Mouse (Mus musculus) neural tube, embryonic 15.5 days (tissue): ENCODE data around the gene Hist1h2bb. TPM values are rescaled to one million over a fixed set of nuclear protein-coding genes. Genes with fewer than 3 reads are reported as not detected.

ENCODE experiments used
- ATAC-seq: fragments of 200-750 bp; cut with Nextera tagmentation; 2 replicates; pipeline ENCODE4 v1.8.0; 2017; ENCODE audit warnings: mild to moderate bottlenecking, moderate TSS enrichment, moderate library complexity; ENCODE audit not compliant: low FRiP score
- H3K27ac ChIP-seq: fragments of 300-500 bp; sonication (generic); replicated peaks from 2 replicates; pipeline ENCODE4 v1.5.1; 2015; ENCODE audit warnings: mild to moderate bottlenecking, inconsistent platforms
- H3K27me3 ChIP-seq: fragments of 300-500 bp; sonication (generic); replicated peaks from 2 replicates; pipeline ENCODE4 v1.6.1; 2015; ENCODE audit warnings: inconsistent platforms
- H3K36me3 ChIP-seq: fragments of 300-500 bp; sonication (generic); 2 replicates; pipeline ENCODE4 v1.6.1; 2015; ENCODE audit warnings: inconsistent platforms
- H3K4me1 ChIP-seq: fragments of 300-500 bp; sonication (generic); 2 replicates; pipeline ENCODE4 v1.6.1; 2015; ENCODE audit warnings: inconsistent platforms
- H3K4me2 ChIP-seq: fragments of 300-500 bp; sonication (generic); 2 replicates; pipeline ENCODE4 v1.6.1; 2015; ENCODE audit warnings: inconsistent platforms, mild to moderate bottlenecking, moderate library complexity
- H3K4me3 ChIP-seq: fragments of 300-500 bp; sonication (generic); replicated peaks from 2 replicates; pipeline ENCODE4 v1.5.1; 2015; ENCODE audit warnings: mild to moderate bottlenecking, inconsistent platforms
- H3K9ac ChIP-seq: fragments of 300-500 bp; sonication (generic); replicated peaks from 2 replicates; pipeline ENCODE4 v1.6.1; 2015; ENCODE audit warnings: mild to moderate bottlenecking, inconsistent platforms
- H3K9me3 ChIP-seq: fragments of 300-500 bp; sonication (generic); replicated peaks from 2 replicates; pipeline ENCODE4 v1.6.1; 2016; ENCODE audit warnings: inconsistent platforms
- WGBS: fragments of 180-500 bp; shearing (Covaris S2); methylation state at CpG from one replicate; pipeline ENCODE4 v1.1.7; 2015; ENCODE audit warnings: mixed read lengths; 5-methylcytosine and 5-hydroxymethylcytosine counted together
- polyA plus RNA-seq: library from polyadenylated mRNA; unstranded; fragments of >200 nt; fragmentation: Nextera tagmentation; extraction: Ambion mirVana; gene quantifications from 2 replicates; pipeline ENCODE4 v1.2.1, GENCODE M21; 2015

The Hist1h2bb gene
- polyA plus RNA-seq, 1 experiment from 2014 or later: not detected

DNA sequence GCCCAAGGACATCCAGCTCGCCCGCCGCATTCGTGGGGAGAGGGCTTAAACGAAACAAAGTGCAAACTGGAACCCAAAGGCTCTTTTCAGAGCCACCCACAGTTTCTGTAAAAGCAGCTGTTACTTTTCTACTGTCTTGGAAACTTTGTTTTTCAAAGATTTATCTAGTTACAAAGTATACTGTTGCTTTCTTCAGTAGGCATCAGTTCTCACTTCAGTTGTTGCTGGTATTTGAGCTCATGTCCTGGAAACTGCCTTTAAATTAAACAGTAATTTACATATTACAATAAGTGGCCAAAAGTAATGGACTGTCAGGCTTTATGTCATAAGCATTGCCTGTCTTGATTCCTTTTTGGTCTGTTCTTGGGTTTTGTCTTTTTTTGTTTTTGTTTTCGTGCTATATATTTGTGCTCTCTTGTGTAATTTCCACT is 6.2 kb downstream of the Hist1h2bb start:
- H3K9ac ChIP-seq: no peak overlapping the region

DNA sequence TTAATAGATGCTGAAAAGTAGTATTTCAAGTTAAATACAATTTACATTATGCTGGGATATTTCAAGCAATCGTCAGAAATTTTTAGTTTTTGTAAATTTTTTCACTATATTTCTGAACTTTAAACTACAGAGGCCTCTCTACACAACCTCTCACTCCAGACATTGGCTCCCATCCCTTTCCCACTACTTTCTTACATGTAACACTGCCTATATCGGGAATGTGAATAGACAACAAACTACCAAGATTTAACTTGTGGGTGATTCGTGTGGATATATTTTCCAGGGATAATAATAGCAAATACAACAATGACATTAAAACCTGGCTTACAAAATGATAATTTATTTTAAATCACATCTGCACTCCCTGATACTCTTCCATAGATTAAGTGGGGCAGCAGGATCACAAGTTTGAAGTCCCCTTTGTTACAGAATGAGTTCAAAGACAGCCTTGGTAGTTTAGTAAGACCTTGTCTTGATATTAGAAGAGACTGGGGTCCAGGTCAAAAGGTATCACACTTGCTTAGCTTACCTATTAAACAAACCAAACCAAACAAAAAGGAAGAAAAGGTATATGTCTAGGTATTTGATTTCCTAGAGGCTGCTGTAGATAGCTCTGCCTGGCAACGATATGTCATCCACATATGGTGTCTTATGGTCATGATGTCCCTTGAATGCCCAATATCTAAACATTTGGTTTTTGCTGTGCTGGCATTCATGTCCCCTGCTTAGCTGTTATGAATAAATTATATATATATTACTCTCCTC is 7.0 kb downstream of the Hist1h2bb start:
- ATAC-seq: no peak
- H3K4me1 ChIP-seq: peaks cover 14% of the 10 kb centered on the region
- no peaks in the 10 kb centered on the region for H3K9me3 ChIP-seq
- H3K27me3 ChIP-seq: no peaks in the 10 kb centered on the region
- H3K36me3 ChIP-seq: no peaks in the 10 kb centered on the region
- H3K9ac ChIP-seq: no peak overlapping the region
- H3K27ac ChIP-seq: no peak overlapping the region
- no peak overlapping the region for H3K4me3 ChIP-seq
- 61% methylated on average over 4 of the region's 4 CpGs for WGBS
- peak overlapping the region; percentile 34; the same call in 1 of the 2 replicates for H3K4me2 ChIP-seq

More for the DNA sequence above, 6.2 kb downstream of the Hist1h2bb start:
- no peak for ATAC-seq
- Histone ChIP-seq H3K9me3 (no peaks in the 10 kb centered on the region), H3K4me1 (peaks cover 17% of the 10 kb centered on the region), H3K27me3 (no peaks in the 10 kb centered on the region), H3K4me2 (peak overlapping the region; percentile 34), H3K4me3 (no peak overlapping the region), H3K36me3 (no peaks in the 10 kb centered on the region), H3K27ac (no peak overlapping the region)
- WGBS: 4% methylated on average over 6 of the region's 6 CpGs

- Histone ChIP-seq H3K36me3 (no peaks in the 10 kb centered on the region), H3K9me3 (no peaks in the 10 kb centered on the region), H3K27me3 (no peaks in the 10 kb centered on the region), H3K4me1 (peaks cover 16% of the 10 kb centered on the region), H3K4me2 (no peak overlapping the region), H3K4me3 (no peak overlapping the region), H3K27ac (no peak overlapping the region), H3K9ac (no peak overlapping the region)
- no peak for ATAC-seq
Measured at GRCm38 (mm10) chr13:23755000-23755399, 8.5 kb downstream of the Hist1h2bb start.

GRCm38 (mm10) chr13:23756790-23757189 is 10.3 kb downstream of the Hist1h2bb start, which contains the start of gene Hist1h4b:
Hist1h4b (plus strand) TSS chr13:23757013.
- H3K9ac ChIP-seq: peak within 1 kb of the TSS; percentile 44
- H3K4me1 ChIP-seq: peaks cover 22% of the 10 kb centered on the region
- H3K27me3 ChIP-seq: no peaks in the 10 kb centered on the region
- H3K27ac ChIP-seq: peak within 1 kb of the TSS; percentile 87
- peak within 1 kb of the TSS; percentile 41 for H3K4me3 ChIP-seq
- H3K4me2 ChIP-seq: peak within 1 kb of the TSS; percentile 66
- WGBS: under 1% methylated on average over 17 of the region's 22 CpGs
- no peaks in the 10 kb centered on the region for H3K36me3 ChIP-seq
- ATAC-seq: peak; percentile 78
- H3K9me3 ChIP-seq: no peaks in the 10 kb centered on the region

GRCm38 (mm10) chr13:23757211-23757773 is 10.8 kb downstream of the Hist1h2bb start:
- WGBS: 1% methylated on average over 18 of the region's 23 CpGs
- Histone ChIP-seq H3K4me1 (peaks cover 22% of the 10 kb centered on the region), H3K27ac (peak overlapping the region; percentile 87), H3K9me3 (no peaks in the 10 kb centered on the region), H3K9ac (peak overlapping the region; percentile 44), H3K4me3 (peak overlapping the region; percentile 41), H3K27me3 (no peaks in the 10 kb centered on the region), H3K4me2 (peak overlapping the region; percentile 66), H3K36me3 (no peaks in the 10 kb centered on the region)
- peak; percentile 7; the same call in 1 of the 2 replicates for ATAC-seq

- Histone ChIP-seq H3K4me2 (no peak overlapping the region), H3K9me3 (no peaks in the 10 kb centered on the region), H3K9ac (no peak overlapping the region), H3K27ac (no peak overlapping the region), H3K4me1 (peaks cover 22% of the 10 kb centered on the region), H3K27me3 (no peaks in the 10 kb centered on the region), H3K4me3 (no peak overlapping the region), H3K36me3 (no peaks in the 10 kb centered on the region)
- 54% methylated on average over 3 of the region's 3 CpGs for WGBS
- ATAC-seq: no peak
Measured at GRCm38 (mm10) chr13:23757921-23758320, 11.4 kb downstream of the Hist1h2bb start.

GRCm38 (mm10) chr13:23759251-23759771 is 12.8 kb downstream of the Hist1h2bb start:
- Histone ChIP-seq H3K4me3 (no peak overlapping the region), H3K36me3 (no peaks in the 10 kb centered on the region), H3K4me1 (peaks cover 33% of the 10 kb centered on the region), H3K4me2 (no peak overlapping the region), H3K27ac (no peak overlapping the region), H3K27me3 (no peaks in the 10 kb centered on the region), H3K9me3 (no peaks in the 10 kb centered on the region), H3K9ac (no peak overlapping the region)
- ATAC-seq: no peak
- 41% methylated on average over 3 of the region's 3 CpGs for WGBS

DNA sequence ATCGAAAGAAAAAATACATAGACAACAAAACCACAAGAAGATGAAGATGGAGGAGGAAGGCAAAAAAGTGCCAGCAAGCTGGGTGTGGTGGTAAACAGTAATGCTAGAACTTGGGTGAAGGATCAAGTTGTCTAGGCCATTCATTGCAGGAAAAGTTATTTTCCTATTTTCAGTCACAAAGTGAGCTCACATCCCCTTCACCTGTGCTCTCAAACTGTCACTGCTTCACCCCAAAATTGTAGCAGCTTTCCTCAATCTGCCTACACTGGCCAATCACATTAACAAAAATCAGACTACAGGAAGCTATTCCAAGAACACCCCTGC is 13.3 kb downstream of the Hist1h2bb start:
- H3K9me3 ChIP-seq: no peaks in the 10 kb centered on the region
- H3K4me3 ChIP-seq: peak overlapping the region; percentile 50; the same call in 1 of the 2 replicates
- H3K36me3 ChIP-seq: no peaks in the 10 kb centered on the region
- no peaks in the 10 kb centered on the region for H3K27me3 ChIP-seq
- 66% methylated on average over 1 of the region's 1 CpGs for WGBS
- peak overlapping the region; percentile 91 for H3K4me2 ChIP-seq
- no peak for ATAC-seq
- H3K27ac ChIP-seq: peak overlapping the region; percentile 82
- peaks cover 37% of the 10 kb centered on the region for H3K4me1 ChIP-seq
- no peak overlapping the region for H3K9ac ChIP-seq

DNA sequence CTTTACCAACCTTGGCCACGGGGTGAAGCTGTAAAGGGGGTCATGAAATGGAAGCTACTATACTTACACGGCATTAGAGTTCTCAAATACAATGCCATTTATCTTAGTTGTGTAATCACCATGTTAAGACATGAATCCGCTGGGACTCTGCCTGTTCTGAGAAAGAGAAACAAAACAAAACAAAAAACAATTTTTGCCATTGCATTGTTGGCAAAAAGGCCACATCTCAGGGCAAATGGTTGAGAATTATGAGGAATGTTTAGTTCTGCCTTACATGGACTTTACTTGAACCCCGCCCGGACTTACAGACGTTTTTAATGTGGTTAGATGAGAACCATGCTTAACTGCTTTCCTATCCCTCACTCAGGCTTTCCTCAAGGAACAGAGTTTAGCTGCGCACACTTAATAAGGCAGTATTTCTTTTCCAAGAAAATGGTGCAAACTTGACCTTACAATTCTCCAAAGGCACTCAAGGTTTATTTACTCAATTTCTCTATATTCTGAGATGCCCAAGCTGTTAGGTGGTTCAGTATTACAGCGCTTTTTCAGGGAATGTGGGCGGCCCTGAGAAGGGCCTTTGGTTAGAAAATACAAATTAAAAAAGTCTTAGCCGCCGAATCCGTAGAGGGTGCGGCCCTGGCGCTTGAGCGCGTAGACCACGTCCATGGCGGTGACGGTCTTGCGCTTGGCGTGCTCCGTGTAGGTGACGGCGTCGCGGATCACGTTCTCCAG is 13.9 kb downstream of the Hist1h2bb start:
- Histone ChIP-seq H3K27me3 (no peaks in the 10 kb centered on the region), H3K4me1 (peaks cover 37% of the 10 kb centered on the region), H3K36me3 (no peaks in the 10 kb centered on the region), H3K9ac (peak overlapping the region; percentile 52), H3K27ac (peak overlapping the region; percentile 82), H3K4me3 (peak overlapping the region; percentile 50), H3K4me2 (peak overlapping the region; percentile 91), H3K9me3 (no peaks in the 10 kb centered on the region)
- peak; percentile 22 for ATAC-seq
- 1% methylated on average over 22 of the region's 27 CpGs for WGBS

- Histone ChIP-seq H3K36me3 (no peaks in the 10 kb centered on the region), H3K4me2 (peak within 1 kb of the TSS; percentile 91), H3K9me3 (no peaks in the 10 kb centered on the region), H3K4me3 (peak within 1 kb of the TSS; percentile 50), H3K9ac (peak within 1 kb of the TSS; percentile 52), H3K27me3 (no peaks in the 10 kb centered on the region), H3K4me1 (peaks cover 37% of the 10 kb centered on the region), H3K27ac (peak within 1 kb of the TSS; percentile 82)
- WGBS: under 1% methylated on average over 70 of the region's 72 CpGs
- ATAC-seq: peak; percentile 85
Measured at GRCm38 (mm10) chr13:23760972-23761864, 14.7 kb downstream of the Hist1h2bb start, which contains the start of gene Hist1h4a. Hist1h4a (minus strand) TSS chr13:23761230.
